Mouse (Mus musculus): ENCODE measurements around the gene Sh3gl2. TPM values are rescaled to one million over a fixed set of nuclear protein-coding genes. Genes with fewer than 3 reads are reported as not detected.

The Sh3gl2 gene
- polyA plus RNA-seq, 2 experiments from 2014 or later, result not detected

DNA sequence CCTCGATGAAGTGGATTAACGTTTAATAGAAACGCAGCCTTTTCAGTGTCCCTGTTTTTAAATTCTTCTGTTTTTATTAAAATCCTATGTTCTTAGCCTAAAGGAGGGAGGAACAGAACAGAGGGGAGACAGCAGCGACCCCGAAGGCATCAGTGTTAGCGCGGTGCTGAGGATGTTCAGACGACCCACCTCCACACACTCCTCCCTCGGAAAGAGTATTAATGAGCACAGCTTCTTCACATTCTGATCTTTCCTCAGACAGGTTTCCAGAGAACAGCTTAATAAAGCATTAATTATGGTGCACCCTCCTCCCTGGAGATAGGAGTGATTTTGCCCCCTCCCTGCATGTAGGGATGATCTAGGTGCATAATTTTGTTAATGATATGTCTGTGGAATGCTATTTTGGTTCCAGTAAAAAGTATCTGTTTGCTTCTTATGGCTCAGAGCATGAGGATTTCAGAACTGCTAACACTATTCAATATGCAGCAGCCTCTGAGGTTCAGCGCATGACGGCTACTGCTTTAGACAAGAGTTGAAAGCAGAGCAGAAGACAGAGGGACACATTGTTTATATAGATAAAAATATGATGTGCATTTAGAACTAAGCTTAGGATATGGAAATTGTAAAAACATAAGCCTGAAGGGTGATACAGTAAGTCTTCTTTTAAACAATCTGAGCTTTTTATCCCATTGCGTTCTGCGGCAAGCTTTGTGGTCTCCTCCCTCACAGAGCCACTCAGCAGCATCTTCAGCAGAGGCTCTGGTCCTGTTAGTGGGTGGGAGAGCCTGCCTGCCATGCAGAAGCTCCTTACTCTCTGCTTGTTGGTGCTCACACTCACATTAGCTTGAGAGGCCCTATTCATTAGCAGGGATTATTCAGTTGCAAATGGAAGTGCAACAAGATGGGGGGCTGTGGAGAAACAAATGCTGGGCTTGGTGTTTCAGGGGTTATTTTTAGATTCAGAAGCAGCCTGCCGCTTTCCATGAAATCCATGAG is 27.8 kb downstream of the Sh3gl2 start:
- no peak for ATAC-seq

DNA sequence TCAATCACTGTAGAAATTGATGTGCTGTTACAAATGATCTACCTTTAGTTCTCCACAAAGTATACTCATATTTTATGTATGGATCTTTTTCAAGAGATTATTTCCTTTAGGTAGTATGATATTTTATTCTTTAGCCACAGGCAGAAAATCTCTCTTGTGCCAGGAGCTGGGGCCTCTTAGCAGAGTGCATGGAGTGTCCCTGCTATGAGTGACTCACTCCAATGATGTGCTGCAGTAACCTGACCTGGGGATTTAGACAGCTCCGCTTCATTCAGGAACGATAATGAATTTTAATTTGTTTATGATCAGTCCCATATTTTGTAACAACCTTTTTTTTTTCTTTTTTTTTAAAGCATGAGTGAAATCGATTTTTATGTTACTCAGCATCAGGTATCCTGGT is 36.7 kb downstream of the Sh3gl2 start:
- no peak for ATAC-seq

DNA sequence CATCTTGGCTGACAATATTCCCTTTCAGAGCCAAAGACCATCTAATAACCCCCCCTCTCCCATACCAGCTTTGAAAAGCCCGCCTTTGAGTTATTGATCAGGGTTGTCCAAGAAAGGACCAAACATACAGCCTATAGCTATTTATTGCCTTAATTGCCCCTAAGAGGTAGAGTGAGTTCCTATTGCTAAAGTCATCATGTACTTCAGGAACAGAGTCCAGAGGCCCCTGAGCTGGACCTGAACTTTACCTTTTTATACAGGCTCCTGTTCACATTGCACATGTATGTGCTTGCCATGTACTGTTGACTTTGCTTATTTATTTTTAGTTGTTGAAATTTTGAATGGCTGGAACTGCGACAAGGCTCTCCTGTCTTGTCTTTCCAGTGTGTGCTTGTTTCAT is 37.6 kb downstream of the Sh3gl2 start:
- no peak for ATAC-seq

DNA sequence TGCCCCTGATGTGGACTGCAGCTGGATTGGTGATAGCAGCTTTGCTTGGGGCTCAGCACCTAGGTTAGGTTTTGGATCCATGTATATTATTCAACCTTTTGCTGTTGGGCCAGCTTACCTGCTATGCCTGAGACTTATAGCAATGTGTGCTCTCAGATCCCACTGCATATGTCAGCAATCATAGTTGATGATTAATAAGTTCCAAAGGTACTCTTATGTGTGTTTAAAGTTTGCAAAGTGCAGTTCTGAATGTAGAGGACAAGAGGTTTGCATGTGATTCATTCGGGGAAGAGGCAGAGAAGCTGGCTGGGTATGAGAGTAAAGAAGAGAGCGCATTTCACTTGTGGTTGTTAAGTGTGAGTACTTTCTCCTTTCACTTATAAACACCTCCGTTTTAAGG is 43.7 kb downstream of the Sh3gl2 start:
- no peak for ATAC-seq

DNA sequence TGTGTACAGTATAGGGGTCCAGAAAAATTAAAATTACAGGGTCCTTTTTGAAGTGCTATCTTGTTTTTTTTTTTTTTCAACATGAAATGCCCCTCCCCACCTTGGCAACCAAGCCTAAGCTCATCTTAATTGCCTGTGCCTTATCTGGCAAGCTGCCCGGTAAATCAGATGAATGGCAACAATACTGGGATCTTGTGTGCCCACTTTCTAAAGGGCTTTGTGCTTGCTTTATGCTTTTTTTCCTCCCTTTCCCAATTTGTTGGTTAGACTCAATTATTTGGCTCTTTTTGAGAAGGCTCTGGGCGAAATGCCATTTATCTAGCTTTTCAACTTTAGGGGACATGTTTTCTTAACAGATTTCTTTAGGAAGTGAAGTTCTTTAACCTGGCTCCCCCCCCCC is 45.3 kb downstream of the Sh3gl2 start:
- no peak for ATAC-seq

DNA sequence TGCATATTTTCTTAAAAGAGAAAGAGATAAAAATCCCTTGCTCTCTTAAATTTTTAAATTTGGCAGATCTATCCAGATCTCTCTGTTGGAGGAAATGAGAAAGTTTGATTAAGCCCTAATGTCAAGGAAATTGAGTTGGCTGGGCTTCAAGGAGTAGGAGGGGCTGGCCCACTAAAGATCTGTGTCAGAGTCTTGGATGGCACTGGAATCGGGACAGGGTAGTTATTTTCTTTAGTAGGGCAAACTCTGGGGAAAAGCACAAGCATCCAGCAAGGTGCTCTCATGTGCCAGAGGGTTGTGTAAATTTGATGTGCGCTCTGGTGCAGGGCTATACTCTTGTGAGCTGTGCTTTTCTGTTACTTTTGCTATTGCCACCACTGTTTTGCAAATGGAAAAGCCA is 45.9 kb downstream of the Sh3gl2 start:
- ATAC-seq, result no peak

DNA sequence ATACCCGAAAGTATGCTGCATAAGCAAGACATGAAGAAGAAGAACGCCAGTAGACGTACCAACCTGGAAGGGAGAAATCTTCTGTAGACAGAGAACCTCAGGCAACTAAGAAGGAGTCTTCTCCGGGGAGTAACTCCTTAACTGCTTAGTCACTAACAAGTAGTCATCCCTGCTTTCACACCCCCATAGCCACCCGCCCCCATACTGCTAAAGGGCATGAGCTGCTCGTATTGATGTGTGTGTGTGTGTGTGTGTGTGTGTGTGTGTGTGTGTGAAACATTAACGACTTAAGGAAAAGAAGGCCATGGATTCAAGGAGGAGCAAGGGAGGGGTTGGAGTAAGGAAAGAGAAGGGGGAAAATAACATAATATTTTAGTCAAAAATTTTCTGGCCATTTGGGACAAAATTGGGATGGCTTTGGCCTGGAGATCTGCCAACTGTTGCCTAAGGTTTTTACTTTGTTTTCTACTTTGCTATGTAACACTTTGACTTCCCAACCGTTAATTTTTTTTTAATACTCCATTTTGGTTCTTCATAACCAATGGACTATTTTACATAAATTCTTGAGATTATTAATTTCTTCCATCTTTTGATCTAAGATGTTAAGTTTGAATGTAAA is 51.0 kb downstream of the Sh3gl2 start:
- no peak for ATAC-seq

DNA sequence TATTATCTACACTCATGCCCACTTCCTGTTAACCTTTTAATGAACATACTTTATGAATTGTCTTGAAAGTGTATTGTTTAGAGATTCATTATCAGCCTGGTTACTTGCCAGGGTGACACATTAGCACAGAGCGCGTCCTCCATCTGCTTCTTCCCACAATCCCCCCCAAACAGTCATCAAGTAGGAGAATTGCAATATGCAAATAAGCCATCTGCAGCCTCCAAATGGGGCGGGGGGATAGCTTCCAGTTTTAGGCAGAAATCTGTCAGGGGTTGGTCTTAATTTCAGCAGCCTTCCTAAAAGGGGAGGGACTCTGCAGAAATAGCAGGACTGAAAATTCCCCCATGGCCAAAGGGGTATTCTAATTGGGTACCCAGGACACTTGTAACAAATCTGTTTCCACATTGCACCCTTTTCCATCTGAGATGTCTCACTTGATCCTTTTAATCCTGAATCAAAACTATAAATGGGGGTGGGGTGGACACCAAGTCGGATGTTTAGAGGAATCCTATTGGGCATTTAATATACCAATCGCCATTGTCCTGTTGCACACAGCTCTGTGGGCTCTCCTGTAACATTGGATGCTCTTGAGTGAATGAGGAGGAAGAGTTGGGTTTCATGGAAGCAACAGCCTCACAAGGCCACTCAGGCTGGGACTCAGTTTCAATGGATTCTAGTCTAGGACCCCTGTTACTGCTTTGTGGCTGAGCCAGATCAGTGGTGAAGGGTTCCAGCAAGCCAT is 51.7 kb downstream of the Sh3gl2 start:
- no peak for ATAC-seq

DNA sequence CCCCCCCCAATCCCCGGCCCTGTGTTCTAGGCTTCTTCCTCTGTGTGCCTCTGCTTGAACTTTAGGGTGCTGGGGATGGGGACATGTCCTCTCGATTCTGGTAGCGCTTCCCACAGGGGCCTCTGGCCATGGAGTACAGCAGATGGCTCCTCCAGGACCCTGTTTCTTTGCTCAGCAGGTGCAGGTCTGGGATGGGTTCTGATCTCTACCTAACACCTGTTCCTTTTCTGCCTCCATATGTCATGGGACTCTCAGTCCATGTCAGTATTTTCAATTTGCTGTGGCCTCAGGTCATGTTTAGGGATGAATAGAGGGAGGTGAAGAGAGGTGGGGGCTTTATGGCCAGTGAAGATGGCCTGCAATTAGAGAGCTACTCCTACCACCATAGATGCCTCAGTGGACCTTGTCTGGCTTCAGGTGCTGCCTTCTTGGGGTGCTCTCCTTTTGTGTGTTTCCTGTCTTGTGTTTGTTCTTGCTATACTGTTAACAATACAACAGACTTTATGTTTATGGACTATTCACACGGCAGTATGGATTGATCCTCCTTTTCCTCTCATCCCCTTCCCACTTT is 52.9 kb downstream of the Sh3gl2 start:
- no peak for ATAC-seq

DNA sequence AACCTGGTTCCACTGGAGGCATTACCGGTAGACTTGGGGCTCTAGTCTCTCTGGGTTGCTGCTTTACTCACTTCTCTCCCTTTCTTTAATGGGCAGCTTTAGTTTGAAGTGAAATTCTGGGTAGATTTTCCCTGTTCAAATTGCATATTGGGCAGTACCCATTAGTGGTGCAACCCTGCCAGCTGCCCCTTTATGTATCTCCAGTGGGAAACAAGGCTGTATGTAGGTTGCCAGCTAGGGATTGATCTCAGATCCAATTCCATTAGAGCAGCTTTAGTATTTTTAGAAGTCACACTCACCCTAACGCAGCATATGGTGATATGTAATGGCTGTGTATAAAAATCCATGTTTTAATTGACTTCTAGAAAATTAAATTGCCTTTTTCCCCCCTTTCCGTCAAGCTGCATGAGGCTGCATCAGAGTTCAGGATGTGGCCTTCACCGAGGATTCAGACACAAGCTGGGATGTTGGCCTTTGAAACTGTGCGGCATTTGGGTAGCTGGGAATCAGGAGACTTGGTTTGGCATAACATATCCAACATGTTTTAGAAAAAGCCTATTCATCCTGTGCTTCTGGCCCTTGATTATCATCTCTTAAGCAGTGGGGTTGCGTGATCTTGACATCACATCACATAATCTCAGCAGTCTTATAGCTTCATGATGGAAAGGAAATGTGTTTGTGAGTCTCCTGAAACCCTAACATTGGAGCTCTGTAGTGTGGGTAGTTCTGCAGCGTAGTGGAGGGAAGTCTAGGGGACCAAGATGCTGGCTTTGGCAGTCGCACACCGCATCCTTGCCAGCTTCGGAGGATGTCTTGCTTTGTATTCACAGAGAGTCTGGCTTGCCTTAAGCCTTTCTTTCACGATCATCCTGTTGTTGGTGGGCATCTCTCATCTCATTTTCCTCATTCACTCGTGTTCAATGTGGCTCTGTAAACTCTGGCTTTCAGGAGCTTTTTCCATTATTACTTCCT is 56.0 kb downstream of the Sh3gl2 start:
- ATAC-seq, result no peak

DNA sequence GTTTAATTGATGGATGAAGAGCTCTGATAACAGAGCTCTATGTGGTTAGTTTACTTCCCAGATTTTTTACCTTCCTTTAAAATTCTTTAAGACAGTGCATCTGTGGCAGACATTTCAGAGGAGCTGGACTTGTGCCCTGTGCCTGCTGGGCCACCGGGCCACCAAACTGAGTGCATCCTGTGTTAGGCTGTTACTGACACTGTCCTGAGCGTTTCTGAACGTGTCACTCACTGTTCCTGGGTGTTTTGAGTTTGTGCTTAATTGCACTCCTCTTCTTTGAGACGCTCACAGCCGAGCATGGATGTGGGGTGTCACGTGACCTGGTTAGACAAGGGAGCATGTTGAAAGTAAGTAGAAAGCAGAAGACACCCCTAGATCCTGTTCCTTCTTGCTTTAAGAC is 57.2 kb downstream of the Sh3gl2 start:
- no peak for ATAC-seq

DNA sequence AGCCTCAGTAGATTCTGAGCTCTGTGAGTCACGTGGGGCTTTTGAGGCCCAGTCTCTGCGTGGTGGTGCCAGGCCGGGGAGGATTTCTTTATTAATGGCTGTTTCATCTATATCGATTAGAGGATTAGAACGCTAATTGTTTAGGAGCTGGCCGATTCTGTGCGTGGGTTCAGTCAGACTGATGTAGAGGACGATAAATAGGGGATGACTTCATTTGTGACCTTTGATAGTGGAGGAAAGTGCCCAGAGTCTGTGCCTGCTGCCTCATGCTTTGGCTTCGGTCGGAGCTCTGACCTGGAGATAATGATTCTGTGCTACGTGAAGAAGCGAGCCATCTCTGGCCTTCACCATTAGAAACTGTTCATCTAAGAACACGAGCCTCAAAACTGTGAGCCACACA is 57.7 kb downstream of the Sh3gl2 start:
- no peak for ATAC-seq

DNA sequence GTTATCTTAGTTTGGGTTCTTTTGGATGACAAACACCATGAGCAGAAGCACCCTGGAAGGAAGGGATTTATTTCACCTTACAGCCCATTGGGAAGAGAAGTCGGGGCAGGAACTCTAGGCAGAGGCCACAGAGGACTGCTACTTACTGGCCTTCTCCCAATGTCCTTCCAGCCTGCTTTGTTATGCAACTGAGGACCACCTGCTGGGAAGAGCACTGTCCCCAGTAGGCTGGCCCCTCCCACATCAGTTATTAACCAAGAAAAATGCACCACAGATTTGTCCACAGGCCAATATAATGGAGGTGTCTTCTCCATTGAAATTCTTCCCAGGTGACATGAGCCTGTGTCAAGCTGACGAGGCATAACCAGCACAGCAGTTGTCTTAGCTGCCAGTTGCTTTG is 62.5 kb downstream of the Sh3gl2 start:
- no peak for ATAC-seq

DNA sequence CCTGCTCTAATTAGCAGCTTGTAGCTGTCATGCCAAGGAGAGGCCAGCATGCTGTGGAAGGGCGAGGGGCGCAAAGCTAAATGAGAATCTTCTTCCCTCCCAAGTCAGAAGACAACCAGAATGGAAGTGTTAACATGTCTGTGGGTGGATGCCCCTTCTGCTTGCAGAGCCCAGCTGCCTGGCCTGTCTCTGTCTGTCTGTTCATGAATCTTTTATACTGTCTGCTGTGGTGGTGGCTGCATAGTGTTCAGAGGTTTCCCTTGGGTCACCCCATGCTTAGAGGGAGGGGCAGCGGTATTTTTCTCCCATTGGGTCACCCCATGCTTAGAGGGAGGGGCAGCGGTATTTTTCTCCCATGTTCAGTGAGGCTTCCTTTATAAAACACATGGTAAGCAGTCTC is 68.0 kb downstream of the Sh3gl2 start:
- no peak for ATAC-seq

DNA sequence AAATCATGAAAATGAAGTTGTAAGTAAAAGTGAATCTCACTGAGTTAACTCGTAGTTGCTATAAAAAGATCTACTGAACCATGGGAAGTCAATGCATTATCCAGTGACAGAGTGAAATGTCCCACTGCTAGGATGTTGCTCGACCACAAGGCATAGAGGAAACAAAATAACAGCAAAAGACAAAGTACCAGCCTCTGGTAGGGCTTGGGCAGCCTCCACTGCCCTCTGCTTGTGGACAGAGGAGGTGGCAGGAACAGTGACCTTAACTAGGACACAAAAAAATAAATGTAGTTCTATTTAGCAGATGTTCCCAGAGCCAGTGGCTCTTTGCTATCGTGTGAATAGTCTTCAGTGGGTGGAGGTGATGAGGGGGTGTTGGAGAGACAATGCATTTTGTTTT is 68.5 kb downstream of the Sh3gl2 start:
- no peak for ATAC-seq

DNA sequence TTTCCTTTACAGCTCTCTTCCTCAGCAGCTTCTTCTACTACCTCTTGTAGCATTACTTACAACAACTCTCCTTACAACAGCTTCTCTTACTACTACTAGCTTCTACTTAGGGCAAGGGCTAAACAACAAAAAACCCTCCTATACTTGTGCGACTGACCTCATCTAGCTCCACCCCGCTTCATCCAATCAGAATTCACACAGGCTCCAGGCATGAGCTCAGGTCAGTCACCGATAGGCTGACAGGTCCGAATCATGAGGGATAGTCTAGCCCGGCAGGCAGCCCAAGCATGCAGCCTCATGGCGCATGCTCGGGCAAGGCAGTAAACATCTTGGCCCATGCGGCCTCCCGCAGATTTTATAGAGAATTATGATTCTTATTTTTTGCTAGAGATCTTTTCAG is 78.2 kb downstream of the Sh3gl2 start:
- no peak for ATAC-seq

DNA sequence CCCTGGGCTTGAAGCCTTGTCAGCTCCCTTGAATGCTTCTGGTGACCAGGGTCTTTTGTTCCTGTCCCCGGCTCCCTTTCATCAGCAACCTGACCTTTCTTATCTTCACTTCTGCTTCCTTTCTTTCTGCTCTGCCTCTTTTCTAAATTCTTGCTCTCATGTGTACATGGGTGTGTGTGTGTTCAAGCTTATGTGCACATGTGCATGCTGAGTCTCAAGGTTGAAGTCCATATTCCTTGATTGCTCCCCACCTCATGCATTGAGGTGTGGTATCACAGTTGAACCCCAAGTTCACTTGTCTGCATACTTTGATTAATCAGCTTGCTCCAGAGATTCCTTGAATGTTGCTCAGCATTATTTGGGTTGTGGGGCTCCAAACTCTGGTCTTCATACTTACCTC is 85.1 kb downstream of the Sh3gl2 start:
- no peak for ATAC-seq

DNA sequence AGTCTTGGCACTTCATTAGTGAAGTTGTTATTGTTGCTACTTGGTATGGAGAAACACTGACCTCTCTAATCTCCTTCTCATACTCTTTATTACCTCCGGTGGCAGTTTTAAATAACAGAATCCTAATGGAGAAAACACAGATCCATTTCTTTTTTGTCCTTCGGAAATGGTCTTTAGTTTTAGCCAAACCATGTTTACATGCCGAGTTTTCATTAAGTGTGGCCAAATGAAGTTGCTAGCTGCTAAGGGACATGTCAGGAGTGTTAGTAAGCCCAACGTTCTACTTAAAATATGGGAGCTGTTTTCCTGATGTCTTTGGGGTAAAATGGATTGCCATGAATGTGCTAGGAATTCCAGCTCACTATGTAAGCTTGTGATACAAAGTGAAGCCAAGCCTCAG is 86.4 kb downstream of the Sh3gl2 start:
- no peak for ATAC-seq

DNA sequence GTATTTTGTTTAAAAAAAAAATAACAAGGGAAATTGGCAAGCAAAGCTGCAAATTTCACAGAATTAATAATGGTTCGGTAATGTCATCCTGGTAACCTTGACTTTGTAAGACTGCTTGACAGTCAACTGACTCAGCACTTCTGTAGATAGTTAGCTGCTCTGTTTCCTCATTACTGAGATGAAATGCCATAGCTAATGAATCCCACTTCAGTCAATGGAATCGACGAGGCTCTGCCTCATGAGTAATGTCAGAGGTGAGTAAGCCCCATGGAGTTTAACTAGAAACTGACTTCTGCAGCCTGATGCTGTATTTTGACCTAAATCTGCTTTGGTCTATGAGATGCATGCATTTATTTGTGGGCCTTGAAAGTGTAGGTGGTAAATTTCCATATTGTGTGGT is 88.4 kb downstream of the Sh3gl2 start:
- no peak for ATAC-seq

DNA sequence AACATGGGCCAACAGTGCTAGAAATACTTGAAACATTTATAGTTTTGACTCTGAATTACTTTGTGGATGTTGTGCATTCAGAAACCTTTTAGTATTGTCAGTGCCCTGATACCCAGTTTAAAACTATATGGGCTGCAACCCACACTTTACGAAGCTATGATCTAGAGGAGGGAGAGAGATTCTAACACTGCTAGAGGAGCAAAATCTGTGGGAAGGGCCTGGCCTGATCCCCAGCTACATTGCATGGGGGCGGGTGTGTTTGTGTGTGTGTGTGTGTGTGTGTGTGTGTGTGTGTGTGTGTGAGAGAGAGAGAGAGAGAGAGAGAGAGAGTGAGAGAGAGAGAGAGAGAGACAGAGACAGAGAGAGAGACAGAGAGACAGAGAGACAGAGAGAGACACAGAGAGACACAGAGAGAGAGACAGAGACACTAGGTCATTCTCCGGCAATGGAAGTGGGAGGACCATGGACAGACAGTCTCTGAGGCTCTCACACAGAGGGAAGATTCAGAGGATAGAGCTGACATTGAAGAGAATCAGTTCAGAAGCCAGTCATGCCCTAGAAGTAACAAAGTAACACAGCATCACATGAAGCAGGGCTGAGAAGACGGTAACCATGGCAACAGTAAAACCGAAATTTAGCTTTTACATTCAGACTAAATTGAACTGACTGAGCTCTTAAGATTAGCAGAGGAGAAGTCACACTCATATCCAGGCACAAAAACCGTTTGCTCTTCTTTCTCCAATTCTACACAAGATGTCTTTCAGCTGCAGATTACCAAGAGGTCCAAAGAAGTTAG is 95.9 kb downstream of the Sh3gl2 start:
- no peak for ATAC-seq
